Mouse (Mus musculus) lung, postnatal 10 days (tissue): ENCODE measurements at regions not wholly inside any gene's neighbourhood (a gene's known extent, or its start where the extent isn't known, plus 50 kb on each side); places are given as distances from the start of the nearest gene placed in this dataset.

Experiments
- DNase-seq: peaks from one replicate; pipeline ENCODE4 v3.0.0; 2021

- peak; percentile 10 for DNase-seq
Measured at GRCm38 (mm10) chr11:56925368-56925896, 85.8 kb upstream of the Gria1 start.

GRCm38 (mm10) chr11:56932766-56933165, 78.4 kb upstream of the Gria1 start:
- DNase-seq: no peak

DNA sequence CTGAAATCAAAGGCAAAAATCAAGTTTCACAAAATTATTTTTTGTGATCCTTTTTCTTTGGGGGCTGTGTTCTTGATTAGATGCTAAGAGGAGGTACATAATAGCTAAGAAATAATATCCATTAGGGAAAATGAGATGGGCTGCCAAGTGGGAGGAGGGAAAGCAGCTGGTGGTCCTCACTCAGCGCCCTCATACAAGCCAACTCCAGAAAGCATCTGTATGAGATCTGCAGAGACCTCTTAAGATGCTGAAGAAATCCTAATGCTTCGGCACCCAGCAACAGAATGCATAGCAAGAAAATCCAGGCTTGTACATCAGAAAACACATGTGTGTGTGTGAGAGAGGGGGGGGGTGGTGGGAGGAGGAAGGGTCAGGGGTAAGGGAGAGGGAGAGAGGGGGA, 58.8 kb upstream of the Gria1 start:
- DNase-seq: peak; percentile 59

- DNase-seq: no peak
Measured at GRCm38 (mm10) chr11:56957824-56958223, 53.4 kb upstream of the Gria1 start.
